Mouse (Mus musculus): ENCODE results near the gene Cd2. TPM values are rescaled to one million over a fixed set of nuclear protein-coding genes. Genes with fewer than 3 reads are reported as not detected.

Cd2 gene
- polyA plus RNA-seq, 1 experiment = 29.0 TPM

GRCm38 (mm10) chr3:101290036-101290435, 2.3 kb upstream of the Cd2 start:
- Histone ChIP-seq H3K4me1 (ENCODE audit: control insufficient read depth, insufficient read depth, low read length) (peaks cover 1% of the 10 kb centered on the region), H3K27ac (ENCODE audit: control insufficient read depth, insufficient read depth, low read depth, low read length, poor library complexity) (no peak overlapping the region), H3K4me3 (replicated peaks; ENCODE audit: control insufficient read depth, low read depth, low read length) (no peak overlapping the region)
- TF ChIP-seq POLR2A (IDR thresholded peaks at IDR 0.05; ENCODE audit: borderline replicate concordance, control insufficient read depth, low read depth, low read length) (no peak), CTCF (IDR thresholded peaks at IDR 0.05; ENCODE audit: control insufficient read depth, insufficient read depth, low read length) (no peak)
- WGBS = 63% methylated on average over 7 of the region's 7 CpGs

- Histone ChIP-seq H3K4me1 (ENCODE audit: control insufficient read depth, insufficient read depth, low read length) (peaks cover 1% of the 10 kb centered on the region), H3K27ac (ENCODE audit: control insufficient read depth, insufficient read depth, low read depth, low read length, poor library complexity) (peak overlapping the region; percentile 22; the same call in 1 of the 2 replicates), H3K4me3 (replicated peaks; ENCODE audit: control insufficient read depth, low read depth, low read length) (no peak overlapping the region)
- TF ChIP-seq POLR2A (IDR thresholded peaks at IDR 0.05; ENCODE audit: borderline replicate concordance, control insufficient read depth, low read depth, low read length) = no peak
- no peak for TF ChIP-seq CTCF (IDR thresholded peaks at IDR 0.05; ENCODE audit: control insufficient read depth, insufficient read depth, low read length)
- WGBS = 73% methylated on average over 3 of the region's 3 CpGs
These were observed 1.7 kb upstream of the Cd2 start for GRCm38 (mm10) chr3:101289406-101289805.

GRCm38 (mm10) chr3:101286336-101287325, 1.1 kb downstream of the Cd2 start:
- WGBS = 67% methylated on average over 12 of the region's 12 CpGs
- Histone ChIP-seq H3K4me1 (ENCODE audit: control insufficient read depth, insufficient read depth, low read length) (peaks cover 1% of the 10 kb centered on the region), H3K4me3 (replicated peaks; ENCODE audit: control insufficient read depth, low read depth, low read length) (peak overlapping the region; percentile 70), H3K27ac (ENCODE audit: control insufficient read depth, insufficient read depth, low read depth, low read length, poor library complexity) (peak overlapping the region; percentile 66)
- TF ChIP-seq POLR2A (IDR thresholded peaks at IDR 0.05; ENCODE audit: borderline replicate concordance, control insufficient read depth, low read depth, low read length) (no peak), CTCF (IDR thresholded peaks at IDR 0.05; ENCODE audit: control insufficient read depth, insufficient read depth, low read length) (no peak)

DNA sequence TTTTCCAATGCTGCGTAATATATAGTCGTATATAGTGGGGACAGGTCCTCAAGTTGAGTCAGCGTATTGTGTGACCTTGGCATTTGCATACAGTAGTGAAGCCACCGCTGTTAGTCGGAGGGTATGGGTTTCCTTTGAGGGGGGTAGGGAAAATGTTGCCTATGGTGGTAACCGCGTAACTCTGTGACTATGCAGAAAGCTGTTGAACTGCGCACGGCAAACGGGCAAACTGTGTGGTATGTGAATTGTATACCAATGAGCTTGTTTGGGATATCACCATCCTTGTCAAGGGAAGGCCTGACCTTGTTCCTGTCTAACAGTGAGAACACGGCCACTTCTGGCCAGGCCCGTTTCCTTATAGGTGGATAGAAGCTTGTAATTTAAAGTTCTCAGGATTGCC, 1.9 kb downstream of the Cd2 start:
- Histone ChIP-seq H3K4me3 (replicated peaks; ENCODE audit: control insufficient read depth, low read depth, low read length) (peak overlapping the region; percentile 18), H3K4me1 (ENCODE audit: control insufficient read depth, insufficient read depth, low read length) (no peaks in the 10 kb centered on the region; the same call in 1 of the 2 replicates), H3K27ac (ENCODE audit: control insufficient read depth, insufficient read depth, low read depth, low read length, poor library complexity) (no peak overlapping the region)
- TF ChIP-seq CTCF (IDR thresholded peaks at IDR 0.05; ENCODE audit: control insufficient read depth, insufficient read depth, low read length) = no peak
- TF ChIP-seq POLR2A (IDR thresholded peaks at IDR 0.05; ENCODE audit: borderline replicate concordance, control insufficient read depth, low read depth, low read length) = no peak
- WGBS = 83% methylated on average over 12 of the region's 12 CpGs

GRCm38 (mm10) chr3:101285021-101285615, 2.6 kb downstream of the Cd2 start:
- WGBS = 78% methylated on average over 5 of the region's 5 CpGs

DNA sequence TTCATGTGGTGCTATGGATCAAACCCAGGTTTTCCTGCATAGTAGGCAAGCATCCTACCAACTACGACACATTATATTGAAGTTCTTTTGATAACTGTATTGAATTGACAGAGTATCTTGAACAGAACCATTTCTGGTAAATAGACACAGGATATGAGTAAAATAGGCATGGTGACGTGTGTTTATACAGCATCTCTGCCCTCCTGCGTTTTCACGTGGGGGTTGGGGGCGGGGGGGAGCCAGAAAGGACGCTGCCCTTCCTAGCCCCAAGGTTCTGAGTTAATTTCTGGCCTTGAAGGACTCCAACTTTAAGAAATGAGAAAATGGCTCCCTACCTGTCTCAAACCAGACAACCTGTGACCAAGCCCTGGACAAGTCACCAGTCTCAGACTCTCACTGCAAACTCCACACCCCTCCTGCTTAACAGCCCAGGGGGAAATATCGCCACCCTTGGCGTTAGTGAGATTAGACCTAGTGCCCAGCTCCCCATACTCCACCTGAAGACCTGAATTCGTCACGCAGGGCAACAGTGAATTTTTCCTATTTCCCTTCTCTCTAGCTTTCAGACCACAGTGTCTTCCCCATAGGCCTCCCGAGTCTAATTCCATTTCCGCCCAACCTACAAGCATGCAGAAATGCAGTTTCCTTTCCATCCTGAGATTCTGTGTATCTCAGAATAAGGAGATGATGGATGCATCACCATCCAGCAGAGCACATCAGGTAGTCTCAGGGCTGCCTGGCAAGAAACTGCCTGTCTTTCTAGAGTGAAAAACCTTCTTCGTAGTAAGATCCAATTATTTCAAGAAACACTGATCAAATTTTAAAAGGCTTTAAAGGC, 3.7 kb downstream of the Cd2 start:
- Histone ChIP-seq H3K4me3 (replicated peaks; ENCODE audit: control insufficient read depth, low read depth, low read length) (no peak overlapping the region), H3K27ac (ENCODE audit: control insufficient read depth, insufficient read depth, low read depth, low read length, poor library complexity) (no peak overlapping the region), H3K4me1 (ENCODE audit: control insufficient read depth, insufficient read depth, low read length) (no peaks in the 10 kb centered on the region; the same call in 1 of the 2 replicates)
- TF ChIP-seq POLR2A (IDR thresholded peaks at IDR 0.05; ENCODE audit: borderline replicate concordance, control insufficient read depth, low read depth, low read length) (no peak), CTCF (IDR thresholded peaks at IDR 0.05; ENCODE audit: control insufficient read depth, insufficient read depth, low read length) (no peak)
- WGBS = 76% methylated on average over 13 of the region's 13 CpGs

More at GRCm38 (mm10) chr3:101285021-101285615, 2.6 kb downstream of the Cd2 start:
- no peak for TF ChIP-seq POLR2A (IDR thresholded peaks at IDR 0.05; ENCODE audit: borderline replicate concordance, control insufficient read depth, low read depth, low read length)
- no peak for TF ChIP-seq CTCF (IDR thresholded peaks at IDR 0.05; ENCODE audit: control insufficient read depth, insufficient read depth, low read length)
- H3K4me1 ChIP-seq (ENCODE audit: control insufficient read depth, insufficient read depth, low read length) = no peaks in the 10 kb centered on the region; the same call in 1 of the 2 replicates
- no peak overlapping the region for H3K27ac ChIP-seq (ENCODE audit: control insufficient read depth, insufficient read depth, low read depth, low read length, poor library complexity)
- H3K4me3 ChIP-seq (replicated peaks; ENCODE audit: control insufficient read depth, low read depth, low read length) = no peak overlapping the region

GRCm38 (mm10) chr3:101283441-101283840, 4.3 kb downstream of the Cd2 start:
- Histone ChIP-seq H3K4me3 (replicated peaks; ENCODE audit: control insufficient read depth, low read depth, low read length) (no peak overlapping the region), H3K4me1 (ENCODE audit: control insufficient read depth, insufficient read depth, low read length) (no peaks in the 10 kb centered on the region; the same call in 1 of the 2 replicates), H3K27ac (ENCODE audit: control insufficient read depth, insufficient read depth, low read depth, low read length, poor library complexity) (no peak overlapping the region)
- 65% methylated on average over 4 of the region's 4 CpGs for WGBS
- no peak for TF ChIP-seq CTCF (IDR thresholded peaks at IDR 0.05; ENCODE audit: control insufficient read depth, insufficient read depth, low read length)
- no peak for TF ChIP-seq POLR2A (IDR thresholded peaks at IDR 0.05; ENCODE audit: borderline replicate concordance, control insufficient read depth, low read depth, low read length)

Data from bone marrow, adult 2 months (tissue).